Mouse (Mus musculus): ENCODE data around the gene Rbks. TPM values are rescaled to one million over a fixed set of nuclear protein-coding genes. Genes with fewer than 3 reads are reported as not detected.
"Not testable (repeated sequence)": the region's sequence is repeated elsewhere in the genome, so short reads cannot be mapped to it uniquely, and the experiment has no call there.

Gene Rbks
- polyA plus RNA-seq, 1 experiment, result 12.3 TPM

GRCm38 (mm10) chr5:31627117-31627516, 70.3 kb downstream of the Rbks start:
- no peak for DNase-seq (ENCODE audit: low read depth)

- DNase-seq (ENCODE audit: low read depth), result no peak
Observed at GRCm38 (mm10) chr5:31620326-31620725, 77.1 kb downstream of the Rbks start.

GRCm38 (mm10) chr5:31614339-31615025, 82.9 kb downstream of the Rbks start:
- DNase-seq (ENCODE audit: low read depth), result no peak

GRCm38 (mm10) chr5:31613852-31614286, 83.6 kb downstream of the Rbks start:
- DNase-seq (ENCODE audit: low read depth), result no peak

GRCm38 (mm10) chr5:31611186-31611585, 86.2 kb downstream of the Rbks start:
- no peak for DNase-seq (ENCODE audit: low read depth)

- DNase-seq (ENCODE audit: low read depth), result no peak
Observed at GRCm38 (mm10) chr5:31610376-31611086, 86.9 kb downstream of the Rbks start.

- DNase-seq (ENCODE audit: low read depth), result peak; percentile 97
Observed at GRCm38 (mm10) chr5:31606151-31606550, 91.3 kb downstream of the Rbks start.

GRCm38 (mm10) chr5:31603766-31604165, 93.7 kb downstream of the Rbks start:
- no peak for DNase-seq (ENCODE audit: low read depth)

GRCm38 (mm10) chr5:31602377-31602776, 95.0 kb downstream of the Rbks start:
- DNase-seq (ENCODE audit: low read depth), result peak; percentile 90

GRCm38 (mm10) chr5:31601162-31601722, 96.2 kb downstream of the Rbks start:
- DNase-seq (ENCODE audit: low read depth), result no peak

GRCm38 (mm10) chr5:31599161-31599560, 98.3 kb downstream of the Rbks start:
- DNase-seq (ENCODE audit: low read depth), result no peak

- no peak for DNase-seq (ENCODE audit: low read depth)
Observed at GRCm38 (mm10) chr5:31598579-31598978, 98.8 kb downstream of the Rbks start.

GRCm38 (mm10) chr5:31598121-31598520, 99.3 kb downstream of the Rbks start:
- no peak for DNase-seq (ENCODE audit: low read depth)

GRCm38 (mm10) chr5:31597430-31597944, 99.9 kb downstream of the Rbks start:
- DNase-seq (ENCODE audit: low read depth), result no peak

- DNase-seq (ENCODE audit: low read depth), result no peak
Observed at GRCm38 (mm10) chr5:31596481-31597429, 100.7 kb downstream of the Rbks start, which contains the start of gene Mrpl33. Mrpl33 (plus strand) TSS chr5:31596935.

GRCm38 (mm10) chr5:31595868-31596267, 101.6 kb downstream of the Rbks start:
- no peak for DNase-seq (ENCODE audit: low read depth)

GRCm38 (mm10) chr5:31591122-31591521, 106.3 kb downstream of the Rbks start:
- no peak for DNase-seq (ENCODE audit: low read depth)

GRCm38 (mm10) chr5:31589711-31590319, 107.6 kb downstream of the Rbks start:
- no peak for DNase-seq (ENCODE audit: low read depth)

- DNase-seq (ENCODE audit: low read depth), result not testable (repeated sequence)
Observed at GRCm38 (mm10) chr5:31588672-31589071, 108.8 kb downstream of the Rbks start.

GRCm38 (mm10) chr5:31588016-31588415, 109.4 kb downstream of the Rbks start:
- no peak for DNase-seq (ENCODE audit: low read depth)

- DNase-seq (ENCODE audit: low read depth), result no peak
Observed at GRCm38 (mm10) chr5:31585526-31585925, 111.9 kb downstream of the Rbks start.
